Mouse (Mus musculus): Measurements from ENCODE around the gene Ubr3. TPM values are rescaled to one million over a fixed set of nuclear protein-coding genes. Genes with fewer than 3 reads are reported as not detected.

Gene Ubr3
- polyA plus RNA-seq, 1 experiment from 2014 or later = 9.6 TPM

DNA sequence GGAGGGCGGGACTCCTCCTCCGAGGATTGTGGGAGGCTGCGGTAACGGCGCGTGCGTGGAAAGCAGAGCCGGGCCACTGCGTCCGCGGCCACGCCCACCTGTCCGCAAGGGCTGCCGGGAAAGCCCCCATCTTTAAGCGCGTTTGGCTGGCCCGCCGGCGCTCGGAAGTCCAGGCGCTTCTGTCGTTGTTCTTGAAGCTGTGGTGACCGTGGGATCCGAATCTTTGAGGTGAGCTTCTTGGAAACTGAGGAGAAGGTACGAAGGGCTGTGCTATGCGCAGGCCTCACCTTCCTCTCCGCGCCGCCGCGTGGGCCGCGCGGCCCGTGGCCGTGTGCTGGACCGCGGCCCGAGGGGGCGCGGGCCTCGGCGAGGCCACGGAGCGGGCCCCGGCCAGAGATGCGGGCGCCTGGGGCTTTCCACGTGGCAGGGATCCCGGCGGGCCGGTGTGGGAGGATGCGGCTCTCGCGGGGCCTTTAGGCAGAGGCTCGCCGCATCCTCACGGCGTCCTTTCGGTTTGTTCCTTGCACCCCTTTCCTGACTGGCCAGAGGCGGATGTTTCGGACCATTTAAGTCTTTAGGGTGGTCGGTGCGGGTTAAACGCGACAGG, 35.5 kb upstream of the Ubr3 start, which contains the start of gene Ssb:
Gene Ssb, plus strand, starts transcription at position 78 of the 607 bp plus-strand sequence.
- H3K36me3 ChIP-seq (ENCODE audit: control insufficient read depth, insufficient read depth) = no peaks in the 10 kb centered on the region; the same call in 1 of the 2 replicates
- peak; percentile 93 for ATAC-seq
- peak within 1 kb of the TSS; percentile 86 for H3K27ac ChIP-seq (ENCODE audit: low read depth, low read length)
- H3K9me3 ChIP-seq (ENCODE audit: control insufficient read depth) = no peaks in the 10 kb centered on the region
- H3K4me2 ChIP-seq (replicated peaks; ENCODE audit: low read depth) = peak within 1 kb of the TSS; percentile 67
- H3K27me3 ChIP-seq (replicated peaks; ENCODE audit: control insufficient read depth, insufficient read depth, low read length) = no peaks in the 10 kb centered on the region
- WGBS = under 1% methylated on average over 66 of the region's 66 CpGs
- peak within 1 kb of the TSS; percentile 87 for H3K9ac ChIP-seq (ENCODE audit: low read depth, low read length)
- peak within 1 kb of the TSS; percentile 97 for H3K4me3 ChIP-seq (ENCODE audit: low read depth, low read length)
- no peak for TF ChIP-seq CTCF (IDR thresholded peaks at IDR 0.05; ENCODE audit: low read depth)
- H3K4me1 ChIP-seq (replicated peaks; ENCODE audit: control insufficient read depth, insufficient read depth, low read length) = no peaks in the 10 kb centered on the region

DNA sequence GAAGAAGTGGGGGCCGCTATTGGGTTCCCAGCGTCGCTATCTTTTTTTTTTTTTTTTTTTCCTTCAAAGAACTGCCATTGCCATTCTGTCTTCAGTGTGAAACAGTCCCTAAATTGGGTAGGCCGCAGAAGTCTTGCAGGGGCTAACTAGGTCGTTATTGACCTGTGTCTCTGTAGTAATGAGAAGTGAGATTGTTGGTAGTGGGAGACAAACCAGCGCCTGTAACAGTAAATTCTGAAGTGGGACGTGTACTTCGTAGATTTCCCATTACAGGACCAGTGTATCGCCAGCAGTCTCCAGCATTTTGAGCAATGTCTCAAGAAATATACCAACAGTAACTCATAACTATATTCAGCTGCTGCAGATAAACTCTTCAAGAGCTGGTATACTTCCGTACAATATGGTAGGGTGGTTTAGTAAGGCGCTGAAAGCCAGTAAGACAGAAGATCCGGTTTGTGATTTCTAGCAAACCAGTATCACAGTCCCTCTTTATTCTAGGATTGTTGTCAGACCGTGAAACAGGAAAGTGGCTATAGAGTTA, 34.9 kb upstream of the Ubr3 start:
- H3K4me2 ChIP-seq (replicated peaks; ENCODE audit: low read depth) = peak overlapping the region; percentile 67
- H3K36me3 ChIP-seq (ENCODE audit: control insufficient read depth, insufficient read depth) = peaks cover 4% of the 10 kb centered on the region; the same call in 1 of the 2 replicates
- under 1% methylated on average over 13 of the region's 13 CpGs for WGBS
- H3K9ac ChIP-seq (ENCODE audit: low read depth, low read length) = peak overlapping the region; percentile 87
- no peaks in the 10 kb centered on the region for H3K9me3 ChIP-seq (ENCODE audit: control insufficient read depth)
- H3K4me3 ChIP-seq (ENCODE audit: low read depth, low read length) = peak overlapping the region; percentile 97
- TF ChIP-seq CTCF (IDR thresholded peaks at IDR 0.05; ENCODE audit: low read depth) = no peak
- H3K4me1 ChIP-seq (replicated peaks; ENCODE audit: control insufficient read depth, insufficient read depth, low read length) = no peaks in the 10 kb centered on the region
- no peaks in the 10 kb centered on the region for H3K27me3 ChIP-seq (replicated peaks; ENCODE audit: control insufficient read depth, insufficient read depth, low read length)
- H3K27ac ChIP-seq (ENCODE audit: low read depth, low read length) = peak overlapping the region; percentile 86
- no peak for ATAC-seq

DNA sequence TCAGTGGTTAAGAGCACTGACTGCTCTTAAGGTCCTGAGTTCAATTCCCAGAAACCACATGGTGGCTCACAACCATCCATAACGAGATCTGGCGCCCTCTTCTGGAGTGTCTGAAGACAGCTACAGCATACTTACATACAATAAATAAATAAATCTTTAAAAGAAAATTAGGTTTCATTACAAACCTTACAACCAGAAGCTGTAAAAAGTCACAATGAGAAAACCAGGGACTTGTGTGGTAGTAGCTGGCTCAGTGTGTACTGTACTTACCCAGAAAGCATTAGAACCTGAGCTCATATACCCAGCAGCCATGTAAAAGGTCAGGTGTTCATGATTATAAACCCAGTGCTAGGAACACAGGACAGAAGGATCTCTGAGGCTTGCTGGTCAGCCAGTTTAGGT, 13.1 kb upstream of the Ubr3 start:
- no peak for ATAC-seq
- H3K4me2 ChIP-seq (replicated peaks; ENCODE audit: low read depth) = peak overlapping the region; percentile 85; the same call in 1 of the 2 replicates
- no peak overlapping the region for H3K4me3 ChIP-seq (ENCODE audit: low read depth, low read length)
- WGBS = 66% methylated on average over 2 of the region's 2 CpGs
- H3K36me3 ChIP-seq (ENCODE audit: control insufficient read depth, insufficient read depth) = no peaks in the 10 kb centered on the region
- TF ChIP-seq CTCF (IDR thresholded peaks at IDR 0.05; ENCODE audit: low read depth) = peak; percentile 54
- H3K27ac ChIP-seq (ENCODE audit: low read depth, low read length) = no peak overlapping the region
- no peak overlapping the region for H3K9ac ChIP-seq (ENCODE audit: low read depth, low read length)
- H3K27me3 ChIP-seq (replicated peaks; ENCODE audit: control insufficient read depth, insufficient read depth, low read length) = no peaks in the 10 kb centered on the region
- no peaks in the 10 kb centered on the region for H3K9me3 ChIP-seq (ENCODE audit: control insufficient read depth)
- H3K4me1 ChIP-seq (replicated peaks; ENCODE audit: control insufficient read depth, insufficient read depth, low read length) = no peaks in the 10 kb centered on the region

DNA sequence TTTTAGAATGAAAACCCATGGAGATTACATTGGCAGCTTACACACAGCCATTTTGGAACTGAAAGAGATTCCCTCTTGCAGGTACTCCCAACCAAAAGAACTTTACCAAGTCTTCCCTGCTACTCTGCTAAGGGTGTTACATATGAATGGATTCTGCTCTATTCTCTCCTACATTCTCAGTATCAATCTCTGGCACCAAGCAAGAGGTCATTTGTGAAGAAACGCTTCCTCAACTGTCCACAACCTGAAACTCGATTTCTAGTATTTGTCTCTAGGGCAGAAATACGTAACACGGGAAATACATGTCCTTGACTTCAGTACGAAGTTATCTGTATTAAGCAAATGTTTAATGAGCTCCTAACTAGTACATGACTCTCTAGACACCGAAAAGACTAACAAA, 12.5 kb upstream of the Ubr3 start:
- WGBS = 34% methylated on average over 6 of the region's 6 CpGs
- Histone ChIP-seq H3K9ac (ENCODE audit: low read depth, low read length) (peak overlapping the region; percentile 78; the same call in 1 of the 2 replicates), H3K27ac (ENCODE audit: low read depth, low read length) (no peak overlapping the region), H3K9me3 (ENCODE audit: control insufficient read depth) (no peaks in the 10 kb centered on the region), H3K4me3 (ENCODE audit: low read depth, low read length) (peak overlapping the region; percentile 68), H3K27me3 (replicated peaks; ENCODE audit: control insufficient read depth, insufficient read depth, low read length) (no peaks in the 10 kb centered on the region), H3K4me2 (replicated peaks; ENCODE audit: low read depth) (peak overlapping the region; percentile 85), H3K36me3 (ENCODE audit: control insufficient read depth, insufficient read depth) (no peaks in the 10 kb centered on the region), H3K4me1 (replicated peaks; ENCODE audit: control insufficient read depth, insufficient read depth, low read length) (no peaks in the 10 kb centered on the region)
- no peak for TF ChIP-seq CTCF (IDR thresholded peaks at IDR 0.05; ENCODE audit: low read depth)
- no peak for ATAC-seq

DNA sequence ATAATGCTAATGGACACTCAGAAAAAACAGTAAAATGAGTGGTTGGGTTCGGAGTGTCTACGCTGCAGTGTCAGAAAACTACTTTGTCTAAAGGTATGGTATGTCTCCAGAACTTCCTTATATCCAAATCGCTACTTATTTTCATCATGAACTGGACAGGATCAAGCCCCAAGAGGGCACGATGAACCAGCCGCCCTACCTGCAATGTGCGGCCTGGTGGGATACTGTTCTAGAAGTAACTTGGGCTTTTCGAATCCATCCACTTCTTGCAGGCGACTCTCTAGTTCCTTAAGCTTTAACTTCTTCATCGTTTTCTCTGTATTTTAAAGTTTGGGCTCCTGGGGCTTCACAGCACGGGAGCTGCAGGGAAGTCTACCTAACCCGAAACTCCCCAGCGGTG, 12.0 kb upstream of the Ubr3 start:
- H3K9ac ChIP-seq (ENCODE audit: low read depth, low read length) = peak overlapping the region; percentile 78
- peak overlapping the region; percentile 74; the same call in 1 of the 2 replicates for H3K27ac ChIP-seq (ENCODE audit: low read depth, low read length)
- H3K4me2 ChIP-seq (replicated peaks; ENCODE audit: low read depth) = peak overlapping the region; percentile 85
- no peaks in the 10 kb centered on the region for H3K36me3 ChIP-seq (ENCODE audit: control insufficient read depth, insufficient read depth)
- peak overlapping the region; percentile 68 for H3K4me3 ChIP-seq (ENCODE audit: low read depth, low read length)
- TF ChIP-seq CTCF (IDR thresholded peaks at IDR 0.05; ENCODE audit: low read depth) = no peak
- WGBS = 4% methylated on average over 12 of the region's 12 CpGs
- no peaks in the 10 kb centered on the region for H3K4me1 ChIP-seq (replicated peaks; ENCODE audit: control insufficient read depth, insufficient read depth, low read length)
- peak; percentile 26 for ATAC-seq
- H3K9me3 ChIP-seq (ENCODE audit: control insufficient read depth) = no peaks in the 10 kb centered on the region
- no peaks in the 10 kb centered on the region for H3K27me3 ChIP-seq (replicated peaks; ENCODE audit: control insufficient read depth, insufficient read depth, low read length)

DNA sequence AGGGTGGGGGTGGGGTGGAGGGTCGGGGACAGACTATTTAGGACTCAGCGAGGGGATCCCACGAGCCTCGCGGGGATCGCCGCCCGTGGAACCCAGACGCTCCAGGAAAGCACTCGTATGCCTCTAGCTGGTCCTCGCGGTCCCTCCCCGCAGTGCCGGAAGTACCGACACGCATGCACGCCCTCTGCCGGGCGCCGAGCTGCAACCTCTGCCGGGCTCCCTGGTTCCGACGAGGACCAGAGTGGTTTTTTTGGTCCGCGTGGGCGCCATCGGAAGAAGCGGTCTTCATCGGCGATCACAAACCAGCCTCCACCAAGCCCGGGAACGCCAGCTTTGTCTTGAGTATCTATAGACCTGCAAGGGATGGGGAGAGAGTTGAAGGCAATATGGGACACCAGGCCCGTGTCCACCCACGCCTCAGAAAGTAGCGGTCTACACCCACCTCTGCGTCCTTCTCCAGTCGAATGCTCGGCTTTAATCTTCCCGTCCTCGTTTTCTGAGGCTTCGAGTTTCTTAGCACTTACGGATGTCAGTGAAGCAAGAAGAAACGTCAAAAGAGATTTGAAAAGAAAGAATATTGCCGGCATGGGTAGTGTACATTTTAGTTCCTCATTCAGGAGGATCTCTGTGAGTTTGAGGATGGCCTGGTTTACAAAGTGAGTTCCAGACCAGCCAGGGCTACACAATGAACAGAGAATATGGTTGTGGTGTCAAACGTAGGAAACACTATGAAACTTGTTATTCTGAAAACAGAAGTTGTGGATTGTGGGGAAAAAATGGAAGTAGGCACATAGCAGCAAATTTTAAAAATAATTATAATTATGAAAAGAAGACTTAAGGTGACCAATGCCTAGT, 11.4 kb upstream of the Ubr3 start, which contains the start of gene Mettl5:
Gene Mettl5, minus strand, starts transcription at position 165 of the 855 bp plus-strand sequence.
- Histone ChIP-seq H3K9me3 (ENCODE audit: control insufficient read depth) (no peaks in the 10 kb centered on the region), H3K27ac (ENCODE audit: low read depth, low read length) (peak within 1 kb of the TSS; percentile 74), H3K4me2 (replicated peaks; ENCODE audit: low read depth) (peak within 1 kb of the TSS; percentile 85), H3K27me3 (replicated peaks; ENCODE audit: control insufficient read depth, insufficient read depth, low read length) (no peaks in the 10 kb centered on the region), H3K36me3 (ENCODE audit: control insufficient read depth, insufficient read depth) (no peaks in the 10 kb centered on the region), H3K4me3 (ENCODE audit: low read depth, low read length) (peak within 1 kb of the TSS; percentile 68), H3K4me1 (replicated peaks; ENCODE audit: control insufficient read depth, insufficient read depth, low read length) (no peaks in the 10 kb centered on the region), H3K9ac (ENCODE audit: low read depth, low read length) (peak within 1 kb of the TSS; percentile 78)
- WGBS = 1% methylated on average over 45 of the region's 45 CpGs
- TF ChIP-seq CTCF (IDR thresholded peaks at IDR 0.05; ENCODE audit: low read depth) = peak; percentile 78
- peak; percentile 94 for ATAC-seq

Data from intestine, postnatal 0 days (tissue).